Mouse (Mus musculus): ENCODE measurements around the gene 1700122O11Rik. TPM values are rescaled to one million over a fixed set of nuclear protein-coding genes. Genes with fewer than 3 reads are reported as not detected.

1700122O11Rik gene
- polyA plus RNA-seq, 1 experiment from 2014 or later, result not detected

Other genes starting within 250 kb of the 1700122O11Rik start
- 11.9 and 12.5 TPM in 2 replicates for gene Mdfi, start 203.6 kb downstream of the 1700122O11Rik start, polyA plus RNA-seq (2015; fragmentation: Nextera tagmentation; extraction: Ambion mirVana)
- gene Foxp4, start 113.6 kb downstream of the 1700122O11Rik start, polyA plus RNA-seq (2015; fragmentation: Nextera tagmentation; extraction: Ambion mirVana), result 9.0 and 9.2 TPM in 2 replicates
- not detected in 2 replicates for gene 1700067P10Rik, start 51.0 kb upstream of the 1700122O11Rik start, polyA plus RNA-seq (2015; fragmentation: Nextera tagmentation; extraction: Ambion mirVana)
- 0.05 TPM in 1 of 2 replicates, not detected in the other for gene 9830107B12Rik, start 108.0 kb upstream of the 1700122O11Rik start, polyA plus RNA-seq (2015; fragmentation: Nextera tagmentation; extraction: Ambion mirVana)
- 0.04 and 0.12 TPM in 2 replicates for gene A530064D06Rik, start 129.0 kb upstream of the 1700122O11Rik start, polyA plus RNA-seq (2015; fragmentation: Nextera tagmentation; extraction: Ambion mirVana)
- 0.05 and 0.13 TPM in 2 replicates for gene Trem1, start 194.5 kb upstream of the 1700122O11Rik start, polyA plus RNA-seq (2015; fragmentation: Nextera tagmentation; extraction: Ambion mirVana)
- not detected in 2 replicates for gene Trem3, start 209.5 kb upstream of the 1700122O11Rik start, polyA plus RNA-seq (2015; fragmentation: Nextera tagmentation; extraction: Ambion mirVana)
- gene Treml4, start 226.0 kb upstream of the 1700122O11Rik start, polyA plus RNA-seq (2015; fragmentation: Nextera tagmentation; extraction: Ambion mirVana), result 0.22 and 0.59 TPM in 2 replicates